Mouse (Mus musculus) skeletal muscle tissue, adult 2 months (tissue): ENCODE measurements around the gene Vmn1r118.
"Not testable (repeated sequence)": the region's sequence is repeated elsewhere in the genome, so short reads cannot be mapped to it uniquely, and the experiment has no call there.

Experiments
- DNase-seq: peaks from one replicate; pipeline ENCODE4 v3.0.0-alpha.2; 2012; ENCODE audit warnings: low read depth, low spot score

Gene Vmn1r118

DNA sequence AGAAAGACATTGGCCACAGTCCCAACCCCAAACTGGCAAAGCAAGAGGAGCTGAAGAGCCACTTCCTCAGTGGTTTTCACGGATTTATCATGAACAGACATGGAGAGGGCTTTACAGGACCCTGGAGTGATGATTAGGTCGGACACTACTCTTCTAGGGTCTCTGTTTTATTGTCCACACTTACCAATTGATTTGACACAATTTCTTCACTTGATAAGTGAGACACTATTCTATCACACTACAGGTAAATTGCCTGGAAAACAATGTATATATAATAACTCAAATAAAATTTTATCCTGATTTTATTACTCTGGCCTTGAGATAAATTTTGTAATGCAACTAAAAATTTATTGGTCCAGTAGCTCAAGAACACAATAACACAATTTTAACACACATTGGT is at the start of gene Vmn1r118:
Vmn1r118 (minus strand) TSS at position 101 of the 400 bp plus-strand sequence.
- DNase-seq, result not testable (repeated sequence)

GRCm38 (mm10) chr7:20884021-20884420 is 28.1 kb downstream of the Vmn1r118 start, which contains the start of gene Vmn1r117:
Gene Vmn1r117 (minus strand): TSS chr7:20884121.
- not testable (repeated sequence) for DNase-seq

GRCm38 (mm10) chr7:20871956-20872355 is 40.2 kb downstream of the Vmn1r118 start, which contains the start of gene Vmn1r116:
Gene Vmn1r116 (plus strand): TSS chr7:20872256.
- DNase-seq, result not testable (repeated sequence)
